Mouse (Mus musculus) cerebellum, adult 11 months (tissue): Measurements from ENCODE around the gene Ccna1.

Experiments used
- DNase-seq: peaks from one replicate; pipeline ENCODE4 v3.0.0; 2022

The Ccna1 gene

GRCm38 (mm10) chr3:55064396-55064795 is 9.1 kb upstream of the Ccna1 start:
- DNase-seq = no peak

GRCm38 (mm10) chr3:55062653-55063052 is 7.4 kb upstream of the Ccna1 start:
- DNase-seq = no peak

GRCm38 (mm10) chr3:55056376-55056775 is 1.1 kb upstream of the Ccna1 start:
- DNase-seq = no peak

GRCm38 (mm10) chr3:55055747-55056120 is 433 bp upstream of the Ccna1 start:
- no peak for DNase-seq

GRCm38 (mm10) chr3:55054231-55054630 is 1.1 kb downstream of the Ccna1 start:
- no peak for DNase-seq

- DNase-seq = no peak
Measured at GRCm38 (mm10) chr3:55044601-55045370, 10.5 kb downstream of the Ccna1 start.

GRCm38 (mm10) chr3:55037608-55038007 is 17.7 kb downstream of the Ccna1 start:
- no peak for DNase-seq

- no peak for DNase-seq
Measured at GRCm38 (mm10) chr3:55027271-55027840, 27.9 kb downstream of the Ccna1 start.

- no peak for DNase-seq
Measured at GRCm38 (mm10) chr3:55025502-55025901, 29.8 kb downstream of the Ccna1 start.

- no peak for DNase-seq
Measured at GRCm38 (mm10) chr3:55023347-55023746, 32.0 kb downstream of the Ccna1 start.

- no peak for DNase-seq
Measured at GRCm38 (mm10) chr3:55022247-55022646, 33.1 kb downstream of the Ccna1 start.

GRCm38 (mm10) chr3:55012536-55012935 is 42.8 kb downstream of the Ccna1 start:
- no peak for DNase-seq

- no peak for DNase-seq
Measured at GRCm38 (mm10) chr3:55011681-55012080, 43.6 kb downstream of the Ccna1 start.

- no peak for DNase-seq
Measured at GRCm38 (mm10) chr3:55008965-55009741, 46.1 kb downstream of the Ccna1 start.

GRCm38 (mm10) chr3:55004036-55004435 is 51.3 kb downstream of the Ccna1 start:
- DNase-seq = no peak

- DNase-seq = no peak
Measured at GRCm38 (mm10) chr3:55001677-55002076, 53.6 kb downstream of the Ccna1 start.
